ENCODE assay signal across 8 mouse cellular contexts in the genomic region with DNA sequence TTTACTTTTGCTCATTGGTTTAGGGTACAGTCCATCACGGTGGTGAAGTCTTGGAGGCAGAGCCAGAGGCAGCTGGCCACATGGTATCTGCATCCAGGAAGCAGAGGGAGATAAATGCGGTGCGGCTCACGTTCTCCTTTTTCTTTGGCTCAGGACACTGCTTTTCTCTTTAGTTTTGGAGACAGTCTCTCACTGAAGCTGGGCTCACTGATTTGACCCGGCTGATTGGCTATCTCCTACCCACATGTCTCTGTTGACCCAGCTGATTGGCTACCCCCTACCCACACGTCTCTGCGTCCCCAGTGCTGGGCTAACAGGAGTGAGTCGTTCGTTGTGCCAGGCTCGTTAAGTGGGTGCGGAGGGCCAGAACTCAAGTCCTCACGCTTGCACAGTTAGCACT.
DNase-seq lines count a peak whose midpoint lies in the region; ATAC-seq and TF ChIP-seq lines count a peak whose summit lies in the region.
"Had no signal": no experiment of that assay in that cellular context is flagged by ENCODE, and none has a peak within 500 bp of the region (broad histone marks: within the 10 kb centered on the region; RNA-seq: fewer than 3 reads in every experiment).

No protein-coding gene starts in this region.

- H3K36me3 ChIP-seq in heart, postnatal 0 days (replicated peaks; ENCODE audit: control insufficient read depth, insufficient read depth, low read length) = no peaks in the 10 kb centered on the region
- no peaks in the 10 kb centered on the region for H3K36me3 ChIP-seq in testis, adult 2 months (ENCODE audit: control insufficient read depth, insufficient read depth, low read length)
- no peaks in the 10 kb centered on the region for H3K36me3 ChIP-seq in midbrain, embryonic 14.5 days (ENCODE audit: control insufficient read depth, insufficient read depth, low read length)

- peak; percentile 23 for DNase-seq in left cerebral cortex, postnatal 4 days
- no peak for DNase-seq in left cerebral cortex, postnatal 10 days (ENCODE audit: extremely low spot score in 1 of 2, low spot score in 2 of 2)
- peak; percentile 48 for DNase-seq in gastrocnemius, adult 2 months
- peak; percentile 43 for DNase-seq in heart, postnatal 0 days (ENCODE audit: low spot score)
- no peak for DNase-seq in adipocyte (ENCODE audit: low spot score)
- no peak for DNase-seq in midbrain, embryonic 14.5 days

- no peak overlapping the region for H3K9ac ChIP-seq in heart, postnatal 0 days (replicated peaks; ENCODE audit: low read depth, low read length)
- no peak overlapping the region for H3K9ac ChIP-seq in midbrain, embryonic 14.5 days (replicated peaks; ENCODE audit: low read length)
- H3K9ac ChIP-seq: liver, embryonic 14.5 days had no signal

- no peak overlapping the region for H3K4me2 ChIP-seq in heart, postnatal 0 days (ENCODE audit: low read depth, low read length)
- H3K4me2 ChIP-seq in midbrain, embryonic 14.5 days (ENCODE audit: low read length) = no peak overlapping the region

- H3K4me3 ChIP-seq in gastrocnemius, adult 2 months = peak overlapping the region; percentile 32
- no peak overlapping the region for H3K4me3 ChIP-seq in heart, postnatal 0 days (ENCODE audit: low read depth, low read length)
- H3K4me3 ChIP-seq in testis, adult 2 months (ENCODE audit: control insufficient read depth, low read depth, low read length) = peak overlapping the region; percentile 70
- no peak overlapping the region for H3K4me3 ChIP-seq in midbrain, embryonic 14.5 days (replicated peaks; ENCODE audit: low read depth, low read length)

- TF ChIP-seq CTCF in gastrocnemius, adult 2 months (IDR thresholded peaks at IDR 0.05) = no peak
- no peak for TF ChIP-seq CTCF in heart, postnatal 0 days (IDR thresholded peaks at IDR 0.05; ENCODE audit: low read depth)
- no peak for TF ChIP-seq CTCF in testis, adult 2 months (IDR thresholded peaks at IDR 0.05; ENCODE audit: control insufficient read depth, insufficient read depth, insufficient replicate concordance, low read depth, low read length)

- WGBS in heart, postnatal 0 days = 38% methylated on average over 12 of the region's 12 CpGs
- WGBS in midbrain, embryonic 14.5 days = 78% methylated on average over 12 of the region's 12 CpGs

- peak; percentile 36; the same call in 1 of the 2 replicates for TF ChIP-seq POLR2A in testis, adult 2 months (IDR thresholded peaks at IDR 0.05; ENCODE audit: control insufficient read depth, low read depth, low read length)

- no peaks in the 10 kb centered on the region for H3K27me3 ChIP-seq in heart, postnatal 0 days (ENCODE audit: control insufficient read depth, insufficient read depth, low read length)
- no peaks in the 10 kb centered on the region for H3K27me3 ChIP-seq in testis, adult 2 months (ENCODE audit: control insufficient read depth, insufficient read depth, low read length)
- H3K27me3 ChIP-seq in midbrain, embryonic 14.5 days (ENCODE audit: control insufficient read depth, insufficient read depth, low read length) = no peaks in the 10 kb centered on the region

- H3K27ac ChIP-seq in gastrocnemius, adult 2 months = peak overlapping the region; percentile 63
- H3K27ac ChIP-seq in heart, postnatal 0 days (ENCODE audit: low read depth) = no peak overlapping the region
- H3K27ac ChIP-seq in testis, adult 2 months (ENCODE audit: control insufficient read depth, insufficient read depth, low read depth, low read length) = no peak overlapping the region
- no peak overlapping the region for H3K27ac ChIP-seq in midbrain, embryonic 14.5 days (replicated peaks; ENCODE audit: low read depth, low read length)
- H3K27ac ChIP-seq: liver, embryonic 14.5 days had no signal

- no peak for TF ChIP-seq EP300 in heart, postnatal 0 days (IDR thresholded peaks at IDR 0.05; ENCODE audit: low read depth)

- H3K9me3 ChIP-seq in heart, postnatal 0 days (replicated peaks; ENCODE audit: control insufficient read depth, low read length) = no peaks in the 10 kb centered on the region
- no peaks in the 10 kb centered on the region for H3K9me3 ChIP-seq in midbrain, embryonic 14.5 days (ENCODE audit: control insufficient read depth, low read length)

- intact Hi-C loops in left cerebral cortex, postnatal 4 days (cut with DNase I) = no loop called here
- intact Hi-C loops in left cerebral cortex, postnatal 10 days (cut with DNase I) = loop anchor here (5.0 kb wide), 1 partner anchor 389 kb away; no protein-coding TSS in a partner anchor
- intact Hi-C loops in gastrocnemius, adult 2 months (cut with DNase I) = loop anchor here (5.0 kb wide), 1 partner anchor 99 kb away; no protein-coding TSS in a partner anchor

- peak; percentile 45; the same call in 1 of the 2 replicates for ATAC-seq in heart, postnatal 0 days (ENCODE audit: insufficient read depth, low read depth)
- no peak for ATAC-seq in midbrain, embryonic 14.5 days (ENCODE audit: low FRiP score, low TSS enrichment)

- H3K4me1 ChIP-seq in heart, postnatal 0 days (ENCODE audit: control insufficient read depth, insufficient read depth) = peaks cover 13% of the 10 kb centered on the region
- peaks cover 8% of the 10 kb centered on the region for H3K4me1 ChIP-seq in testis, adult 2 months (ENCODE audit: control insufficient read depth, insufficient read depth, low read length)
- H3K4me1 ChIP-seq in midbrain, embryonic 14.5 days (ENCODE audit: control insufficient read depth, insufficient read depth, low read length) = no peaks in the 10 kb centered on the region

Comparison
In these comparisons a context has a peak if more than half of its experiments do, and no peak if none do; other contexts are left out.
1. DNase-seq: peak in left cerebral cortex, postnatal 4 days (single experiment), gastrocnemius, adult 2 months (single experiment) and heart, postnatal 0 days (single experiment); none in left cerebral cortex, postnatal 10 days (0 of 2), adipocyte (single experiment) and midbrain, embryonic 14.5 days (single experiment).
2. H3K4me3 ChIP-seq: peak in gastrocnemius, adult 2 months (single experiment) and testis, adult 2 months (single experiment); none in heart, postnatal 0 days (single experiment) and midbrain, embryonic 14.5 days (single experiment).